Mouse (Mus musculus) megakaryocyte, embryonic 14.5 days (primary cell): ENCODE measurements at regions not wholly inside any gene's neighbourhood (a gene's known extent, or its start where the extent isn't known, plus 50 kb on each side); places are given as distances from the start of the nearest gene placed in this dataset.

Experiments used
- H3K27me3 ChIP-seq: replicated peaks from 2 replicates; pipeline ENCODE3; 2012; ENCODE audit warnings: inconsistent platforms
- H3K36me3 ChIP-seq: replicated peaks from 2 replicates; pipeline ENCODE3; 2012; ENCODE audit warnings: low read length, inconsistent platforms, mixed read lengths
- H3K4me1 ChIP-seq: 2 replicates; pipeline ENCODE4 v1.6.1; 2012; ENCODE audit warnings: inconsistent platforms
- H3K4me3 ChIP-seq: replicated peaks from 2 replicates; pipeline ENCODE3; 2012; ENCODE audit warnings: moderate library complexity, mild to moderate bottlenecking, inconsistent platforms
- H3K9me3 ChIP-seq: 2 replicates; pipeline ENCODE4 v1.6.1; 2012; ENCODE audit warnings: inconsistent platforms
- FLI1 ChIP-seq: IDR thresholded peaks from 2 replicates; pipeline ENCODE4 v1.6.1; 2012; ENCODE audit warnings: low read length, inconsistent platforms, mixed read lengths
- GATA1 ChIP-seq: IDR thresholded peaks from 3 replicates; pipeline ENCODE4 v1.6.1; 2012; ENCODE audit warnings: mixed read lengths, low read length, inconsistent platforms, borderline replicate concordance

- Histone ChIP-seq H3K27me3 (peaks cover 28% of the 10 kb centered on the region), H3K4me1 (no peaks in the 10 kb centered on the region), H3K9me3 (no peaks in the 10 kb centered on the region), H3K4me3 (no peak overlapping the region), H3K36me3 (no peaks in the 10 kb centered on the region)
- no peak for TF ChIP-seq GATA1
- no peak for TF ChIP-seq FLI1
Measured at GRCm38 (mm10) chr5:111789904-111790303, 56.2 kb downstream of the Gm26897 start.

GRCm38 (mm10) chr5:111790527-111790926 lies 56.8 kb downstream of the Gm26897 start:
- Histone ChIP-seq H3K4me3 (no peak overlapping the region), H3K36me3 (no peaks in the 10 kb centered on the region), H3K9me3 (no peaks in the 10 kb centered on the region), H3K4me1 (no peaks in the 10 kb centered on the region), H3K27me3 (peaks cover 28% of the 10 kb centered on the region)
- TF ChIP-seq FLI1 = no peak
- TF ChIP-seq GATA1 = no peak

- H3K36me3 ChIP-seq = no peaks in the 10 kb centered on the region
- TF ChIP-seq FLI1 (no peak), GATA1 (no peak)
- H3K9me3 ChIP-seq = no peaks in the 10 kb centered on the region
- H3K27me3 ChIP-seq = peaks cover 30% of the 10 kb centered on the region
- H3K4me1 ChIP-seq = no peaks in the 10 kb centered on the region
- no peak overlapping the region for H3K4me3 ChIP-seq
Measured at GRCm38 (mm10) chr5:111791089-111791561, 57.4 kb downstream of the Gm26897 start.

GRCm38 (mm10) chr5:111792746-111793145 lies 59.0 kb downstream of the Gm26897 start:
- H3K4me1 ChIP-seq = no peaks in the 10 kb centered on the region
- peaks cover 33% of the 10 kb centered on the region for H3K27me3 ChIP-seq
- no peak for TF ChIP-seq FLI1
- no peak for TF ChIP-seq GATA1
- no peak overlapping the region for H3K4me3 ChIP-seq
- no peaks in the 10 kb centered on the region for H3K9me3 ChIP-seq
- no peaks in the 10 kb centered on the region for H3K36me3 ChIP-seq

GRCm38 (mm10) chr5:111793178-111793577 lies 59.5 kb downstream of the Gm26897 start:
- H3K4me3 ChIP-seq = no peak overlapping the region
- peaks cover 33% of the 10 kb centered on the region for H3K27me3 ChIP-seq
- H3K9me3 ChIP-seq = no peaks in the 10 kb centered on the region
- H3K36me3 ChIP-seq = no peaks in the 10 kb centered on the region
- no peak for TF ChIP-seq GATA1
- TF ChIP-seq FLI1 = no peak
- no peaks in the 10 kb centered on the region for H3K4me1 ChIP-seq

- TF ChIP-seq GATA1 = no peak
- no peak for TF ChIP-seq FLI1
- no peaks in the 10 kb centered on the region for H3K9me3 ChIP-seq
- peaks cover 24% of the 10 kb centered on the region for H3K27me3 ChIP-seq
- no peaks in the 10 kb centered on the region for H3K36me3 ChIP-seq
- no peak overlapping the region for H3K4me3 ChIP-seq
- H3K4me1 ChIP-seq = no peaks in the 10 kb centered on the region
Measured at GRCm38 (mm10) chr5:111796889-111797288, 63.2 kb downstream of the Gm26897 start.

- Histone ChIP-seq H3K9me3 (no peaks in the 10 kb centered on the region), H3K4me1 (no peaks in the 10 kb centered on the region), H3K4me3 (no peak overlapping the region), H3K27me3 (peaks cover 16% of the 10 kb centered on the region), H3K36me3 (no peaks in the 10 kb centered on the region)
- no peak for TF ChIP-seq FLI1
- TF ChIP-seq GATA1 = no peak
Measured at GRCm38 (mm10) chr5:111799700-111800311, 66.1 kb downstream of the Gm26897 start.

- TF ChIP-seq GATA1 = no peak
- no peak for TF ChIP-seq FLI1
- H3K9me3 ChIP-seq = no peaks in the 10 kb centered on the region
- no peaks in the 10 kb centered on the region for H3K4me1 ChIP-seq
- H3K36me3 ChIP-seq = no peaks in the 10 kb centered on the region
- H3K4me3 ChIP-seq = no peak overlapping the region
- H3K27me3 ChIP-seq = peaks cover 20% of the 10 kb centered on the region
Measured at GRCm38 (mm10) chr5:111800511-111800910, 66.8 kb downstream of the Gm26897 start.

- Histone ChIP-seq H3K36me3 (no peaks in the 10 kb centered on the region), H3K9me3 (no peaks in the 10 kb centered on the region), H3K27me3 (peaks cover 19% of the 10 kb centered on the region), H3K4me3 (peak overlapping the region; percentile 5), H3K4me1 (no peaks in the 10 kb centered on the region)
- no peak for TF ChIP-seq FLI1
- no peak for TF ChIP-seq GATA1
Measured at GRCm38 (mm10) chr5:111801051-111801450, 67.3 kb downstream of the Gm26897 start.

GRCm38 (mm10) chr5:111804542-111804941 lies 70.8 kb downstream of the Gm26897 start:
- H3K9me3 ChIP-seq = no peaks in the 10 kb centered on the region
- TF ChIP-seq GATA1 (no peak), FLI1 (no peak)

More at GRCm38 (mm10) chr5:111804542-111804941, 70.8 kb downstream of the Gm26897 start:
- H3K4me3 ChIP-seq = no peak overlapping the region
- peaks cover 20% of the 10 kb centered on the region for H3K27me3 ChIP-seq
- H3K4me1 ChIP-seq = no peaks in the 10 kb centered on the region; the same call in 1 of the 2 replicates
- no peaks in the 10 kb centered on the region for H3K36me3 ChIP-seq
